Mouse (Mus musculus): ENCODE results near the gene Vwa5b2. TPM values are rescaled to one million over a fixed set of nuclear protein-coding genes. Genes with fewer than 3 reads are reported as not detected.

Gene Vwa5b2
- polyA plus RNA-seq, 1 experiment from 2014 or later: 1.7 TPM

- Histone ChIP-seq H3K36me3 (no peaks in the 10 kb centered on the region), H3K4me1 (no peaks in the 10 kb centered on the region), H3K27ac (no peak overlapping the region), H3K4me2 (no peak overlapping the region), H3K4me3 (replicated peaks) (no peak overlapping the region), H3K9me3 (replicated peaks) (no peaks in the 10 kb centered on the region), H3K27me3 (no peaks in the 10 kb centered on the region), H3K9ac (no peak overlapping the region)
- ATAC-seq (replicated peaks; ENCODE audit: low FRiP score): 0 out of 2 replicates have a peak, but pooled peaks have one; percentile 36
- 2% methylated on average over 8 of the region's 8 CpGs for WGBS
Observed at GRCm38 (mm10) chr16:20642161-20642560, 52.9 kb downstream of the Vwa5b2 start.

- ATAC-seq (replicated peaks; ENCODE audit: low FRiP score): no peak
- Histone ChIP-seq H3K27ac (no peak overlapping the region), H3K4me3 (replicated peaks) (no peak overlapping the region), H3K4me1 (no peaks in the 10 kb centered on the region), H3K36me3 (no peaks in the 10 kb centered on the region), H3K27me3 (no peaks in the 10 kb centered on the region), H3K4me2 (no peak overlapping the region), H3K9ac (no peak overlapping the region), H3K9me3 (replicated peaks) (no peaks in the 10 kb centered on the region)
- WGBS: 92% methylated on average over 7 of the region's 7 CpGs
Observed at GRCm38 (mm10) chr16:20643911-20644310, 54.6 kb downstream of the Vwa5b2 start.

- no peaks in the 10 kb centered on the region for H3K27me3 ChIP-seq
- H3K9ac ChIP-seq: peak within 1 kb of the TSS; percentile 91
- peak within 1 kb of the TSS; percentile 88 for H3K4me2 ChIP-seq
- H3K27ac ChIP-seq: peak within 1 kb of the TSS; percentile 86
- no peaks in the 10 kb centered on the region for H3K9me3 ChIP-seq (replicated peaks)
- WGBS: 2% methylated on average over 46 of the region's 46 CpGs
- peak; percentile 97 for ATAC-seq (replicated peaks; ENCODE audit: low FRiP score)
- peaks cover 15% of the 10 kb centered on the region for H3K4me1 ChIP-seq
- H3K4me3 ChIP-seq (replicated peaks): peak within 1 kb of the TSS; percentile 93
- H3K36me3 ChIP-seq: peaks cover 31% of the 10 kb centered on the region
Observed at GRCm38 (mm10) chr16:20651076-20651946, 62.0 kb downstream of the Vwa5b2 start, which contains the start of gene Psmd2. Gene Psmd2 (plus strand): TSS chr16:20651652.

- peak overlapping the region; percentile 91 for H3K9ac ChIP-seq
- no peak for ATAC-seq (replicated peaks; ENCODE audit: low FRiP score)
- peak overlapping the region; percentile 93 for H3K4me3 ChIP-seq (replicated peaks)
- 5% methylated on average over 12 of the region's 12 CpGs for WGBS
- H3K4me2 ChIP-seq: peak overlapping the region; percentile 88
- peaks cover 15% of the 10 kb centered on the region for H3K4me1 ChIP-seq
- H3K36me3 ChIP-seq: peaks cover 37% of the 10 kb centered on the region
- no peaks in the 10 kb centered on the region for H3K9me3 ChIP-seq (replicated peaks)
- 0 out of 2 replicates have a peak overlapping the region, but pooled peaks have one; percentile 32 for H3K27ac ChIP-seq
- H3K27me3 ChIP-seq: no peaks in the 10 kb centered on the region
Observed at GRCm38 (mm10) chr16:20651947-20652310, 62.7 kb downstream of the Vwa5b2 start.

GRCm38 (mm10) chr16:20653315-20653714, 64.0 kb downstream of the Vwa5b2 start:
- Histone ChIP-seq H3K36me3 (peaks cover 51% of the 10 kb centered on the region), H3K27ac (no peak overlapping the region), H3K4me3 (replicated peaks) (no peak overlapping the region), H3K9me3 (replicated peaks) (no peaks in the 10 kb centered on the region), H3K4me1 (peaks cover 15% of the 10 kb centered on the region), H3K27me3 (no peaks in the 10 kb centered on the region), H3K9ac (0 out of 2 replicates have a peak overlapping the region, but pooled peaks have one; percentile 5), H3K4me2 (peak overlapping the region; percentile 88; the same call in 1 of the 2 replicates)
- no peak for ATAC-seq (replicated peaks; ENCODE audit: low FRiP score)
- WGBS: 54% methylated on average over 2 of the region's 2 CpGs

MicroRNA genes within 50 kb of the gene (microRNA counts, 519-probe panel; counts per million panel counts)
- microRNA mmu-miR-1224: 2,797 counts per million, percentile 69 among the panel's probes with 10 or more counts

Small RNA genes within 50 kb of the gene (microRNA-seq; reads per million reads assigned to microRNA genes)
- gene Mir1224: 1.2 reads per million

Other genes with a start within 250 kb of the Vwa5b2 start
- gene Abcc5, start 163.1 kb upstream of the Vwa5b2 start, polyA plus RNA-seq (2015; fragmentation: Nextera tagmentation; extraction: Ambion mirVana): 56.1 and 63.1 TPM in 2 replicates
- gene Eif2b5, start 90.7 kb upstream of the Vwa5b2 start, polyA plus RNA-seq (2015; fragmentation: Nextera tagmentation; extraction: Ambion mirVana): 108 and 121 TPM in 2 replicates
- gene Dvl3, start 72.5 kb upstream of the Vwa5b2 start, polyA plus RNA-seq (2015; fragmentation: Nextera tagmentation; extraction: Ambion mirVana): 25.0 and 27.9 TPM in 2 replicates
- 633 and 651 TPM in 2 replicates for gene Ap2m1, start 54.0 kb upstream of the Vwa5b2 start, polyA plus RNA-seq (2015; fragmentation: Nextera tagmentation; extraction: Ambion mirVana)
- gene Abcf3, start 40.9 kb upstream of the Vwa5b2 start, polyA plus RNA-seq (2015; fragmentation: Nextera tagmentation; extraction: Ambion mirVana): 52.6 and 64.5 TPM in 2 replicates
- gene Eef1akmt4, start 22.1 kb downstream of the Vwa5b2 start, polyA plus RNA-seq (2015; fragmentation: Nextera tagmentation; extraction: Ambion mirVana): 32.4 TPM in 2 replicates
- gene Gm49333, start 22.1 kb downstream of the Vwa5b2 start, polyA plus RNA-seq (2015; fragmentation: Nextera tagmentation; extraction: Ambion mirVana): not detected in 2 replicates
- gene Alg3, start 22.3 kb downstream of the Vwa5b2 start, polyA plus RNA-seq (2015; fragmentation: Nextera tagmentation; extraction: Ambion mirVana): 42.6 and 43.8 TPM in 2 replicates
- gene Camk2n2, start 31.8 kb downstream of the Vwa5b2 start, polyA plus RNA-seq (2015; fragmentation: Nextera tagmentation; extraction: Ambion mirVana): 1.4 and 1.5 TPM in 2 replicates
- 4.0 TPM in 2 replicates for gene Ece2, start 40.4 kb downstream of the Vwa5b2 start, polyA plus RNA-seq (2015; fragmentation: Nextera tagmentation; extraction: Ambion mirVana)
- 330 and 353 TPM in 2 replicates for gene Psmd2, start 62.2 kb downstream of the Vwa5b2 start, polyA plus RNA-seq (2015; fragmentation: Nextera tagmentation; extraction: Ambion mirVana)
- 187 and 208 TPM in 2 replicates for gene Eif4g1, start 78.8 kb downstream of the Vwa5b2 start, polyA plus RNA-seq (2015; fragmentation: Nextera tagmentation; extraction: Ambion mirVana)
- 6.4 and 6.7 TPM in 2 replicates for gene Fam131a, start 103.8 kb downstream of the Vwa5b2 start, polyA plus RNA-seq (2015; fragmentation: Nextera tagmentation; extraction: Ambion mirVana)
- gene Polr2h, start 128.2 kb downstream of the Vwa5b2 start, polyA plus RNA-seq (2015; fragmentation: Nextera tagmentation; extraction: Ambion mirVana): 116 and 120 TPM in 2 replicates
- gene Clcn2, start 128.3 kb downstream of the Vwa5b2 start, polyA plus RNA-seq (2015; fragmentation: Nextera tagmentation; extraction: Ambion mirVana): 16.3 and 20.1 TPM in 2 replicates
- gene Chrd, start 143.7 kb downstream of the Vwa5b2 start, polyA plus RNA-seq (2015; fragmentation: Nextera tagmentation; extraction: Ambion mirVana): 4.6 and 7.4 TPM in 2 replicates
- 1.2 TPM in 2 replicates for gene Thpo, start 145.0 kb downstream of the Vwa5b2 start, polyA plus RNA-seq (2015; fragmentation: Nextera tagmentation; extraction: Ambion mirVana)

Measured in kidney, embryonic 15.5 days (tissue).